Mouse (Mus musculus) forebrain, embryonic 16.5 days (tissue): ENCODE results near the gene Kdelr3. TPM values are rescaled to one million over a fixed set of nuclear protein-coding genes. Genes with fewer than 3 reads are reported as not detected.

ENCODE experiments used
- ATAC-seq: fragments of 200-750 bp; cut with Nextera tagmentation; 2 replicates; pipeline ENCODE4 v1.8.0; 2017; ENCODE audit warnings: mild to moderate bottlenecking, moderate library complexity
- H3K27ac ChIP-seq: fragments of 300-500 bp; sonication (generic); 2 replicates; pipeline ENCODE4 v1.5.1; 2014; ENCODE audit warnings: low read length, control low read depth
- H3K27me3 ChIP-seq: fragments of 300-500 bp; sonication (generic); replicated peaks from 2 replicates; pipeline ENCODE4 v1.6.1; 2014; ENCODE audit warnings: low read length; ENCODE audit not compliant: control insufficient read depth, insufficient read depth
- H3K36me3 ChIP-seq: fragments of 300-500 bp; sonication (generic); 2 replicates; pipeline ENCODE4 v1.6.1; 2014; ENCODE audit not compliant: control insufficient read depth, insufficient read depth
- H3K4me1 ChIP-seq: fragments of 300-500 bp; sonication (generic); replicated peaks from 2 replicates; pipeline ENCODE4 v1.6.1; 2014; ENCODE audit warnings: low read length; ENCODE audit not compliant: control insufficient read depth, insufficient read depth
- H3K4me2 ChIP-seq: fragments of 300-500 bp; sonication (generic); 2 replicates; pipeline ENCODE4 v1.6.1; 2014; ENCODE audit warnings: mild to moderate bottlenecking, low read length, control low read depth
- H3K4me3 ChIP-seq: fragments of 300-500 bp; sonication (generic); replicated peaks from 2 replicates; pipeline ENCODE4 v1.5.1; 2014; ENCODE audit warnings: mild to moderate bottlenecking, low read length, control low read depth
- H3K9ac ChIP-seq: fragments of 300-500 bp; sonication (generic); replicated peaks from 2 replicates; pipeline ENCODE4 v1.6.1; 2014; ENCODE audit warnings: low read depth, low read length, control low read depth
- H3K9me3 ChIP-seq: fragments of 300-500 bp; sonication (generic); 2 replicates; pipeline ENCODE4 v1.6.1; 2016; ENCODE audit warnings: low read length; ENCODE audit not compliant: control insufficient read depth
- WGBS: fragments of 180-500 bp; shearing (Covaris S2); extraction: QIAGEN DNeasy Blood & Tissue Kit; methylation state at CpG from one replicate; pipeline ENCODE4 v1.1.7; 2014; 5-methylcytosine and 5-hydroxymethylcytosine counted together
- polyA plus RNA-seq: library from polyadenylated mRNA; unstranded; fragments of >200 nt; fragmentation: Nextera tagmentation; extraction: Ambion mirVana; gene quantifications from 2 replicates; pipeline ENCODE4 v1.2.1, GENCODE M21; 2015

Kdelr3 gene
- polyA plus RNA-seq, 1 experiment from 2014 or later, result 4.8 TPM

DNA sequence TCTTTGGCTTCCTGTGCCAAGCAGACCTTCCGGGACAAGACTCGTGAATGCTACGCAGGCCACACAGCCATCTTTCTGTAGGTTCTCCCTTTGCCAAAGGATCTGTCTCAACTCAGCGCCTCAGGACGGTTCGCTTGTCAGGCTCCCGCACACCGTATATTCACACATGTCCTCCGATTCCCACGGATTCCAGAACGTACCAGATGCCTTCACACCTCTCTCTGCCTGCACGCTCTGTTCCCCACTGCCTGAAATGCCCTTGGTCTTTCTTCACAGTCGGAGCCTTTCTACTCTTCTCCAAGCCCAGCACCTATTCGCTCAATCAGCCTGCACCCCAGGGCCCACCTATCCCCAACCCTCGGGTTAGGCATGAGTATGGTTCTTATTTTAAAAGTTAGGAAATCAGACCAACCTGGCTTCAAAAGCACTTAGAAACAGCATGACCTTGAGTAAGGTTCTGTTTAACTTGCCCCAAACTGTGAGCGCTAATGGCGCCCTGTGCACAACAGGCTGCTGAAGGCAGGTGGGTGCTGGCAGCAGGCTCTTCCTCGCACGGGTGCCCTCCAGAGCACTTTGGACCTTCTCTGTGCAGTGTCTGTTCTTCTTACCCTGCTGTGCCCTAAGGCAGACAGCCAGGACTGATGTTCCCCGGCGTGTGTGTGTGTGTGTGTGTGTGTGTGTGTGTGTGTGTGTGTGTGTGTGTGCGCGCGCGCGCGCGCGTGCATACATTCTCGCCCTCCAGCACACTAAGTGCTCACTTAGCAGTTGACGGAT lies 9.0 kb upstream of the Kdelr3 start:
- no peak for ATAC-seq
- no peak overlapping the region for H3K9ac ChIP-seq
- no peak overlapping the region for H3K4me2 ChIP-seq
- 48% methylated on average over 31 of the region's 31 CpGs for WGBS
- peaks cover 31% of the 10 kb centered on the region for H3K4me1 ChIP-seq
- H3K9me3 ChIP-seq, result no peaks in the 10 kb centered on the region
- H3K27ac ChIP-seq, result no peak overlapping the region
- H3K36me3 ChIP-seq, result no peaks in the 10 kb centered on the region
- H3K27me3 ChIP-seq, result peaks cover 33% of the 10 kb centered on the region
- no peak overlapping the region for H3K4me3 ChIP-seq

DNA sequence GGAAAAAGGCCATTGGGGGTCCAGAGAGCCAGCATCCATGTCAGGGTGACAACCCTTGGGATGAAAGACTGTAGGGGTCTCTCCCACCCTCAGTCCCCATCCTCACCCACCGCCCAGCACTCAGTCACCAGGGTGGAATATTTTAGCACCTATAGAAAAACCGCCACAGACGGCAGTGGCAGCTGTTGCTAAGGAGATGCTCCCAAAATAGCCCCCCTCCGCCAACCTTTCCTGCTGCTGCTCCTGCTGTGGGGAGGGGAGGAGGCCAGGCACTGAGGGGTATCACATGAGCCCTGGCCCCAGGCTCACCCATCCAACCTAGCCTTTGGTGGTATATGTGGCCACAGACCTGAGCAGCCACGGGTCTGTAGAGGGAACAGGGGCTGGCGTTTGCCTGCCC lies 6.2 kb upstream of the Kdelr3 start:
- WGBS, result 23% methylated on average over 6 of the region's 6 CpGs
- no peak for ATAC-seq
- H3K4me2 ChIP-seq, result no peak overlapping the region
- no peaks in the 10 kb centered on the region for H3K36me3 ChIP-seq
- H3K9me3 ChIP-seq, result no peaks in the 10 kb centered on the region
- H3K27ac ChIP-seq, result no peak overlapping the region
- peaks cover 22% of the 10 kb centered on the region for H3K4me1 ChIP-seq
- H3K4me3 ChIP-seq, result no peak overlapping the region
- no peak overlapping the region for H3K9ac ChIP-seq
- H3K27me3 ChIP-seq, result peaks cover 33% of the 10 kb centered on the region

DNA sequence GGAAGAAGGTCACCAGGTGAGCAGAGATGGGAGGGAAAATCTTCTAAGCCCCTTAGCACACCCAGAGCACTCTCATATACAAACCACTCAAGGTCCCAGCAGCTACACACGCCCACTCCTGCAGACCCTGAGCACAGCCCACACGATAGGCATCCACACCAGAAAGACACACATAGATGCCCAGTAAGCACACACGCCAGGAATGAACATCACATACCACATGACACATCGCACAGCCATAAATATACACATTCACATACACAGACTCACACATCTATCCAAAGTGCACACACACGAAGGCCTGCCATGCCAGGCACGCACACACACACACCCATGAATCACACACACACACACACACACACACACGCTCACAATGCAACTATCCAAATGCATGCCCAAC lies 5.8 kb upstream of the Kdelr3 start:
- Histone ChIP-seq H3K27me3 (peaks cover 31% of the 10 kb centered on the region), H3K9me3 (no peaks in the 10 kb centered on the region), H3K9ac (no peak overlapping the region), H3K36me3 (no peaks in the 10 kb centered on the region), H3K27ac (no peak overlapping the region), H3K4me1 (peaks cover 18% of the 10 kb centered on the region), H3K4me2 (no peak overlapping the region), H3K4me3 (no peak overlapping the region)
- no peak for ATAC-seq
- WGBS, result 81% methylated on average over 7 of the region's 7 CpGs

DNA sequence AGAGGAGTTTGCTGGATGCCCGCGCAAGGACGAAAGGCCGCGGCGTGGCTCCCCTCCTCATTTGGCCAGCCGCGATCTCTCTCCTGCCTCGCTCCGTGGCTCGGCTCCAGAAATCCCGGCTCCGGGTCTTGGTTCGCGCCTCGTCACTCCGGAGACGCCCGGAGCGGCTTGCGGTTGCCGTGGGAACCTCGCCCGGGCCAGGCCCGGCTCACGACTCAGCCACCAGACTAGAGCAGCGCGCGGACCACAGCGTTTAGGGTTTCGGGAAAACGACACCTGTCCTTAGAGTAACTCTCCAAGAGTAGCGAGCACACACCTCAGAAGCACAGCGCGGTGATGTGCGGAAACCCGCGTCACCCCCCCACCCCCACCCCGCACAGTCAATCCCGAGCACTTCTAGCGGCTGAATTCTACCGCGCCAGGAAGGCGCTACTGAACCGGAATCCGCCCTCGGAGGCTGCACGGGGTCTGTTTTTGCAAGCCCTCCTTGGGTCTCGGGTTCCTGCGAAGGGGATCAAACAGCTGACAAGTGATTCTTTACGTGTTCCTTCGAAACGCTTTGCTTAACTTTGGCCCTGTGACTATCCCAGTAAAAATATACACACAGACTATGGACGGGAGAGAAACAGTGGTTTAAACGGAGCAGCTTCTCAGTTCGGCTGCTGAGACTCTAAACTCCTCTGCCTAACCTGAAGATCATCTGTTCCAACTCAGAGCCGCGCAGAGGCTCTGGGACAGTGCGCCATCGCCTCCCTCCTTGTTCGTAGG lies 4.5 kb upstream of the Kdelr3 start:
- H3K9me3 ChIP-seq, result no peaks in the 10 kb centered on the region
- H3K9ac ChIP-seq, result peak overlapping the region; percentile 42
- ATAC-seq, result peak; percentile 89
- 1% methylated on average over 61 of the region's 61 CpGs for WGBS
- H3K4me1 ChIP-seq, result peaks cover 19% of the 10 kb centered on the region
- no peaks in the 10 kb centered on the region for H3K36me3 ChIP-seq
- peaks cover 41% of the 10 kb centered on the region for H3K27me3 ChIP-seq
- H3K4me3 ChIP-seq, result peak overlapping the region; percentile 44
- H3K27ac ChIP-seq, result no peak overlapping the region
- peak overlapping the region; percentile 60 for H3K4me2 ChIP-seq

DNA sequence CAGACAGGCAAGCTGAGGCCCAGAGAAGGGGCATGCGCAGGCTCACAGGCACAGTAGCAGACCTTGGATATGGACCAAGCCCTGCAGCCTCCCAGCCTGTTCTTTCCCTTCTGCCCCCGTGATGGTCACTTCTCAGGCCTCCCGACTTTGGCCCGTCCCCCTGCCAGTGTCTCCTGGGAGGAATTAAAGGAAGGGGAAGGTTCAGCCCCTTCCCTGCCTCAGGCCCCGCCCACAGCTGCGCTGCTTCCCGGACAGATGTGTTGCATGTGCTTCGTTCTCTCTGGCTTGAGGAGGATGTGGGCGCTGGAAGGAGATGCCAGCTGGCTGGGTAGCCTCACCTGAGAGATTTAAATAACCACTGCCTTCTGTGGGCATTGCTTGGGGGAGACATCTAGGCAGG lies 2.3 kb upstream of the Kdelr3 start:
- H3K4me3 ChIP-seq, result no peak overlapping the region
- H3K9me3 ChIP-seq, result no peaks in the 10 kb centered on the region
- WGBS, result 8% methylated on average over 9 of the region's 9 CpGs
- no peaks in the 10 kb centered on the region for H3K36me3 ChIP-seq
- peaks cover 34% of the 10 kb centered on the region for H3K27me3 ChIP-seq
- no peak overlapping the region for H3K4me2 ChIP-seq
- no peak overlapping the region for H3K27ac ChIP-seq
- peaks cover 25% of the 10 kb centered on the region for H3K4me1 ChIP-seq
- ATAC-seq, result no peak
- no peak overlapping the region for H3K9ac ChIP-seq

DNA sequence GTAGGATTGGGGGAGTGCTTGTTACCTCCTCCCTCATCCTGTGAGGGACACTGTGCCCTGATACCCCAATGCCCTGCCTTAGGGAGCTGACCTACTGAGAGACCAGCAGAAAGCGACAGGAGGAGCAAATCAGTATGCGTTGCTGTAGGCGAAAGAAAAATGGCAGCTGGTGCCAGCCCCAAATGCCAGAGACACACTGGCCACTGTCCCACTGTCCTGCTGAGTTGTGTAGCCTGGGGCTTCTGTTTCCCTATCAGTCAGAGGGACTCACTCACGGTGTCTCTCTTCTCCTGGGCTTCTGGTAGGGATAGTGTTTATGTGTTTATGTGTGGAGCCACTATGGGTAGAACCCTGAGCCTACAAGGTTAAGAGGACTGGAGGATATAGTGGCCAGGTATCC lies 1.5 kb downstream of the Kdelr3 start:
- H3K4me3 ChIP-seq, result no peak overlapping the region
- no peaks in the 10 kb centered on the region for H3K9me3 ChIP-seq
- H3K27me3 ChIP-seq, result peaks cover 30% of the 10 kb centered on the region
- no peaks in the 10 kb centered on the region for H3K36me3 ChIP-seq
- no peak for ATAC-seq
- H3K4me2 ChIP-seq, result no peak overlapping the region
- WGBS, result 57% methylated on average over 4 of the region's 4 CpGs
- no peak overlapping the region for H3K9ac ChIP-seq
- no peak overlapping the region for H3K27ac ChIP-seq
- peaks cover 14% of the 10 kb centered on the region for H3K4me1 ChIP-seq

DNA sequence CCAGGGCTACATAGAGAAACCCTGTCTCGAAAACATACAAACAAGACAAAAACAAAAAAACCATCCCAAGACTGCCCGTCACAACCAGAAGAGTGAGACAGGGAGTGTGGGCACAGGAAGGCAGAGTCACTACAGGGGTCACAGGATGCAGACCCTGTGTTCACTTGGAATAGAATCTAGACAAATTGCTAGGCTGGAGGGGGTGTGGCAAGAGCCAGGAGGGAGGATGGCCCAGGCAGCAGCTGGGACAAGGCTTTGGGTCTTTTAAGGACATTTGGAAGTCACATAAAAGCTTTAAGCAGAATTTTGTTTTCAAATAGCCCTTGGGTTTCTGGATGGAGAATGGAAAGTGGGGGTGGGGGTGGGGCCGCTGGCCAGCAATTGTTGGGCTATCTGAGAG lies 2.4 kb downstream of the Kdelr3 start:
- WGBS, result 91% methylated on average over 3 of the region's 3 CpGs
- H3K27me3 ChIP-seq, result peaks cover 28% of the 10 kb centered on the region
- no peak for ATAC-seq

DNA sequence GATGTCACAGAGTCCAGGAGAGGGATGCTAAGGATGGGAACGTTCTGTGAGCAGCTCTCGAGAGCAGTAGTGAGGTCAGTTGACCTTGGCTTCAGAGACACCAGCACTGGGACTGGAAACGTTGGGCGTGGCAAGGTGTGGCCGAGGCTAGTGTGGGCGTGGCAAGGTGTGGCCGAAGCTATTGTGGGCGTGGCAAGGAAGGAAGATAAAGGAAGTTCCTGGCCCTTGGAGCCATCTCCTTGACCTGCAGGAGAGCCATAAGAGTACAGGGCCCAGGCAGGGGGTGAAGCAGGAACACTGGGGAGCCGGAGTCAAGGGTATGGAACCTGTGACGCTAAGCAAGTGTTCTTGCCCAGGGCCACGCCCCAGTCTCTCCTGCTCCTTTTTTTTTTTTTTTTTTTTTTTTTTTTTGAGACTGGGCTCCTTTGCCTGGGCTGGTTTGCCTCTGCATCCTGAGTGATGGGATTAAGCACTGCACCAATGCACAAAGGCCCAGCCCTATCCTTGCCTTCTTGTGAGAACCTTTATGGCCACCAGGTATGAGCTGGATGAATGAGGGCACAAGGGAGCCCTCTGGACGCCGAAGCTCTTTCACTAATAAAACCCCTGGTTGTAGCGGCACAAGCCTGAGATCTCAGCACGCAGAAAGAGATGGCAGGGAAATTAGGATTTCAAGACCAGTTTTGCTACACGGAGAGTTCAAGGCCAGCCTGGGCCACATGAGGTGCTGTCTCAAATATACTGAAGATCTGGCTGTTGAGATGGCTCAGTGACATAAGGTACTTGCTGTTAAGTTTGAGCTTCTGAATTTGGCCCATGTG lies 3.4 kb downstream of the Kdelr3 start:
- no peak for ATAC-seq
- Histone ChIP-seq H3K9ac (no peak overlapping the region), H3K4me1 (peaks cover 14% of the 10 kb centered on the region), H3K27ac (no peak overlapping the region), H3K4me2 (no peak overlapping the region), H3K27me3 (peaks cover 18% of the 10 kb centered on the region), H3K36me3 (no peaks in the 10 kb centered on the region), H3K4me3 (no peak overlapping the region), H3K9me3 (no peaks in the 10 kb centered on the region)
- WGBS, result 53% methylated on average over 16 of the region's 16 CpGs

More for the DNA sequence above, 2.4 kb downstream of the Kdelr3 start:
- Histone ChIP-seq H3K4me3 (no peak overlapping the region), H3K9ac (no peak overlapping the region), H3K4me1 (peaks cover 14% of the 10 kb centered on the region), H3K27ac (no peak overlapping the region), H3K36me3 (no peaks in the 10 kb centered on the region), H3K4me2 (no peak overlapping the region), H3K9me3 (no peaks in the 10 kb centered on the region)

DNA sequence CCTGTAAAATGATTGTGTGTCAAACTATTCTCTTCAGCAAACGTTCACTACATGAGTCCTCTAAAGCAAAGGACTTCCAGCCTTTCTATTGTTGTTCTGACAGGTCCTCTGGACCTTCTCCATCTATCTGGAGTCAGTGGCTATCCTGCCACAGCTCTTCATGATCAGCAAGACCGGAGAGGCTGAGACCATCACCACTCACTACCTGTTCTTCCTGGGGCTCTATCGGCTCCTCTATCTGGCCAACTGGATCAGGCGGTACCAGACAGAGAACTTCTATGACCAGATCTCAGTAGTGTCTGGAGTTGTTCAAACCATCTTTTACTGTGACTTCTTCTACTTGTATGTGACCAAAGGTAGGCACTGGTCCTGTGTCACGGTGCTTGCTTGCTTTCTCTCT lies 9.4 kb downstream of the Kdelr3 start:
- H3K4me1 ChIP-seq, result no peaks in the 10 kb centered on the region
- no peak overlapping the region for H3K9ac ChIP-seq
- 83% methylated on average over 5 of the region's 5 CpGs for WGBS
- H3K9me3 ChIP-seq, result no peaks in the 10 kb centered on the region
- no peaks in the 10 kb centered on the region for H3K27me3 ChIP-seq
- no peak for ATAC-seq
- no peak overlapping the region for H3K4me2 ChIP-seq
- H3K27ac ChIP-seq, result no peak overlapping the region
- peaks cover 38% of the 10 kb centered on the region for H3K36me3 ChIP-seq
- no peak overlapping the region for H3K4me3 ChIP-seq
